Mouse (Mus musculus) kidney, adult 8-10 months (tissue): Measurements from ENCODE around the gene Trpm3.

Experiments
- DNase-seq, 2 experiments: peaks; one replicate each; pipeline ENCODE4 v3.0.0; 2022

Trpm3 gene

GRCm38 (mm10) chr19:22931006-22931405, 792.2 kb downstream of the Trpm3 start:
- DNase-seq, result no peak

DNA sequence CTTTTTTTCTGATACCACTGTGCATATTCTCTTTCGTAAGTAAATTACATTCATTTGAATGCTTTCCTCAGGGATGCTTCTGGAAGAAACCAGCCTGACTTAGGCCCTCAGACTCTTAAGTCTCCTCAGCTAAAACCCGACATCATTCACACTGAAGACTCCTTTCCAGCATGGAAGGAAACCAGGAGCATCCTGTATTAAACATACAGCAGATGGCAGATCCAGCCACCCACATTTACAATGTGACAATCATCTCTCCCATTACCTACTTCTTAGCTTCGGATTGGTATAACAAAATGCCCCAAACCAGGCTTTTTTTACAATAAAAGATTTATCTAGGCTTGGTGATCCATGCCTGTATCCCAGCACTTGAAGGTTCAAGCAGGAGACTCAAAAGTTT, 796.2 kb downstream of the Trpm3 start:
- no peak for DNase-seq

- peak in 1 of 2 experiments; percentile 26 for DNase-seq
Measured at GRCm38 (mm10) chr19:22938848-22939724, 800.2 kb downstream of the Trpm3 start.

- DNase-seq, result no peak
Measured at GRCm38 (mm10) chr19:22939836-22940235, 801.0 kb downstream of the Trpm3 start.

GRCm38 (mm10) chr19:22940487-22940886, 801.6 kb downstream of the Trpm3 start:
- peak; percentile 76 to 79 for DNase-seq

DNA sequence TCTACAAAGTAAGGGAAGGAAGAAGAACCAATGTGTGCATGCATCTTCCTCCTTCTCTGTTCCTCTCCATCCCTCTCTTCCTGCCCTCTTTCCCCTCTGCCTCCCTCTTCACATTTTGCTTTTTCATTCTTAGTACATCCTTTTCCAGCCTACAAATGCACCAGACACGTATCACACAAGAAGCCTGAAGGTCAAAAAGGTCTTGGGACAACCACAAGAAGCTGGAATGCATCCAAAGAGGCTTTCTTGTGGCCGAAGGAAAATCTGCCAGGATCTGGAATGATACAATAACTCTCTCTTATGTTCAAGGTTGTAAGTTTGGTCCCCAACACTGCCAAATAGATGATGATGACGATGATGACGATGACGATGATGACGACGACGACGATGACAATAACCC, 802.1 kb downstream of the Trpm3 start:
- no peak for DNase-seq

DNA sequence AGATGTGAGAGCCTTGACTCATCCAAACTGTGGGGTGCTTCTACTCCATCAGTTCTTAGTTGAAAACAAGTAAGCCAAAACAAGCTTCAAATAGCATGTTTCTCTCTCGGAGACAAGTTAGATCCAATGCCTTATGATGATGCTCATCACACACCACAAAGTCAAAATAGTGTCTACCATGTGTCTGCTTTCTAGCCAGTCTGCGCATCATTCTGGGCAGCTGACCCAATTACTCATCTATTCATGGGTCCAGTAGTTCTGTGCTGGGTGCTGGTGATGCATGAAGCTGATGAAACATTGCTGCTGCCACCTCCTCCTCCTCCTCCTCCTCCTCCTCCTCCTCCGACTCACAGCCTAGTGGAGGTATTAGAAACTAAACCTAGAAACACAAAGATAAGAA, 813.6 kb downstream of the Trpm3 start:
- DNase-seq, result no peak

DNA sequence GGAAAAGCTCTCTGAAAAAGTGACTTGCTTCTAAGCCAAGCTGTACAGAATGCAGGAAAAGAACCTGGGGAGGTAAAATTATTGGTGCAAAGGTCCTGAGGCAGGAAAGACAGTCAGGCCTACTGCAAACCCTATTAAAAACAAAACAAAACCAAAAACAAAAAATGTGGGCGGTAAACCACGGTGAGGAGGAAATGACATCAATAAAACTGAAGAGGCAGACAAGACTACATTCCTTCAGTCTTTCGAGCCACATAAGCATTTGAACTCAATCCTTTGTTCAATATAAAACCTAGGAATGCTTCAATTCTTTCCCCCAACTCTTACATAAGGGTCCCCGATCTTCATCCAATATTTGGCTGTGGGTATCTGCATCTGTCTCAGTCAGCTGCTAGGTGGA, 814.3 kb downstream of the Trpm3 start:
- no peak for DNase-seq

DNA sequence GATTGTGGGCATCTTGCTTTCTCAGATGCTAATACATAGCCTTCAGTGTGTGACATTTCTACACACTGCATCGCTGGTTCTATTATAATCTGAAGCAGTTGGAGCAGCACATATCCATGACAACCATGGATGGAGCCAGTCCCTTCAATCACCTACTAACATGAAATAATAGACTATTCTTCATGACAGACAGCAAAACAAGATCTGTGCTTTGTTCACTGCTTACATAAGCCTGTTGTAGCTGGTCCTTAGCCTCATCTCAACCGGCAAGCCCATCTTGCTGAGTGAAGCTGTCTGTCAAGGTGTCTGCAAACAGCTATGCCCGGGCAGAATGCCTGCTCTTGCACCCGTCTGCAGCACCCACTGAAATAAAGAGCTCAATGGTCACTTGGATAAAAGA, 819.6 kb downstream of the Trpm3 start:
- DNase-seq, result no peak

- DNase-seq, result no peak
Measured at GRCm38 (mm10) chr19:22960450-22961265, 821.8 kb downstream of the Trpm3 start.

DNA sequence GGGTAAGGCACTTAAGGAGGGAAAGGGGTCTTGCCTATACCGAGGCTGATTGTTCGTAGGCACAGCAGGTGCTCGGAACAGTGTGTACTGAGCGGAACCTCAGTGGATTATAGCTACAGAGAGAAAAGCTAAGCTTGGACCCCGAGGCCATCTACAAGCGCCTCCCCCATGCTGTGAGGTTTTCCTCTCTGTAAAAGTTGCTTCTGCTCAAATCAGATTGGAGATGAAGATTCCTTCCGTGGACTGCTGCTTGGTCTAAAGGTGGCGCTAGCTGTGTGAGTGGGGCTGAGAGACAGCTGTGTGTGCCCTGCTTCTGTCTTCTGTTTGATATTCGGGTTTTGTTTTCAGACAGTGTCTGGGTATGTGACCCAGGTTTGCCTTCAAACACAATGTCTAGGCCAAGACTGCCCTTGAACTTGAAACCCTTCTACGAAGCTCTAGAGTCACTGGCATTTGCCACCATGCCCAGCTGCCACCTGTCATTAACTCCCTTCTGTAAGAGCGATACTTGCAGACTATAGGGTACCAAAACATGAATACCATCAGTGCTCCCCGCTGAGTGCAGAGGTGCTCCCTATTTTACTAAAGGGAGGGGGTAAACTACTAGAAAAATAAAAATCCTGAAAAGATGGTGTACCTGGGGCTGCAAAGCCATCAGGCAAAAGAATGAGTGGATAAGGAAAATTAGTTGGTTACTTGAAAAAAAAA, 823.3 kb downstream of the Trpm3 start:
- DNase-seq, result no peak

DNA sequence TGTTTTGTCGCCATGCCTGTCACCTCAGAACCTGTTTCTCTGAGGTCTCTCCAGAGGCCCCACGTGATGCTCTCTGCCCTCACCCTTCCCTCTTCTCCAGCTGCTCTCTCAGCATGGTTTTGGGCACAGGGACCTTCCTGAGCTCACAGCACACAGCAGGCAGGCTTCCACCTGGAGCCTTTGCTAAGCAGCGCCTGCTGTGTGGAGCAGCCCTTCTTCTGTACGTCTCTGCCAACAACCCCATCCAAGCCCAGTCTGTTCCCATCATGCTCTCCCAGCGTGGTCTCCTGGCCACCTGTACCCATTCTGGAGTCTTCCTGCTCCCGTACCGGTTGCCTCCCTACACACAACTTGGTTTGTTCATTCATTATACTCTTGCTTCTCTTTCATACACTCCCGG, 823.9 kb downstream of the Trpm3 start:
- no peak for DNase-seq

GRCm38 (mm10) chr19:22963726-22964398, 825.0 kb downstream of the Trpm3 start:
- DNase-seq, result no peak

GRCm38 (mm10) chr19:22965470-22965869, 826.6 kb downstream of the Trpm3 start:
- DNase-seq, result no peak

DNA sequence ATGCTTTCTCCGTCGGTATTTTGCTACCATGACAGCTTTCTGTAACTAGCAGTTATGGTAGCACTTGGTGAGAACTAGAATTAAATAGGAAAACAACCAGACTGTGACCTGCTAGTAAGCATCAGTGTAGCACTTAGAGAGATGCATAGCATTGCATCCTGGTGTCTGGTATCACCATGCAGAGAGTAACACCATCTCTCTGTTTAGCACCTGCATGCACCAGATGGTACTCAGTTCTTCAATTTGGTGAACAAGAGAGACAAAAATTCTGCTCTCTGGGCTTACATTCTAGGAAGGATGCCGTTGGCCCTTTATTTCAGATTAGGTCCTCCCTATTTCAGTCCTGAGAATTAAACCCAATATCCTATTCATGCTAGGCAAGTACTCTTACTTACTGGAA, 834.4 kb downstream of the Trpm3 start:
- DNase-seq, result no peak

GRCm38 (mm10) chr19:22973727-22974126, 834.9 kb downstream of the Trpm3 start:
- DNase-seq, result no peak

DNA sequence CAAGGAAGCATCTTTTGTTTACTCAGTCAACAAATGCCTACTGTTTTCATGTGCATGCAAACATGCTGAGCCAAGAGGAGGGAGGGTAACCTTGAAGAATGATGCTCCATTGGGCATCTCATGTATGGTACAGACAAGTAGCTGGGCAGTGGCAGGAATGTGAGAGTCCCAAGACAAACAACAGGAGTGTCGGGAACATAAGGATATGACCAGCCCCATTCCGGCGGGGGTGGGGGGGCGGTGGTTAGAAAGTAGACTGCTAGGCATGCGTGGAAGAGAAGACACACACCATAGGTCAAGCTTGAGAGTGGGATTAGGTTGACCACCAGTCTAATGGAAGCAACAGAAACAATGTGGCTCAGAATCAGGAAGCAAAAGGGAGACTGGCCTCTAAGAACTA, 837.0 kb downstream of the Trpm3 start:
- DNase-seq, result no peak

DNA sequence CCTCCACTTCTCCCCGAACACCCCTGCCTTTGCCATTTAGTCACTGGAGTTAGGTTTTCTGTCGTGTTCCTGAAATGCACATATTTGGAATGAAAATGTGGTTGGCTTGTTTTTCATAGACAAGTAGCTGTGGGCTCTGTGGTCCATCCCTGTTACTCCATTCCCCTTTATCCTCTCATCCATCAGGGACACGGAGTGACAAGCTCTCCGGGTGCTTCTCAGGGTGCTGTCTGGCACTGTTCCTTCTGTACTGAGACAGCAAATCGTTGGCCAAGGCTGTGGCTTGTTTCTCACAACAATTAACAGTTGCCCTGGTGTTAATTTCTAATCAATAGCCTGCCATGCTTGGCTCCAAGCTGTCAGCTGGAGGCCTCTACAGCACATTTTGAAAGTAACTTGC, 838.7 kb downstream of the Trpm3 start:
- DNase-seq, result no peak

DNA sequence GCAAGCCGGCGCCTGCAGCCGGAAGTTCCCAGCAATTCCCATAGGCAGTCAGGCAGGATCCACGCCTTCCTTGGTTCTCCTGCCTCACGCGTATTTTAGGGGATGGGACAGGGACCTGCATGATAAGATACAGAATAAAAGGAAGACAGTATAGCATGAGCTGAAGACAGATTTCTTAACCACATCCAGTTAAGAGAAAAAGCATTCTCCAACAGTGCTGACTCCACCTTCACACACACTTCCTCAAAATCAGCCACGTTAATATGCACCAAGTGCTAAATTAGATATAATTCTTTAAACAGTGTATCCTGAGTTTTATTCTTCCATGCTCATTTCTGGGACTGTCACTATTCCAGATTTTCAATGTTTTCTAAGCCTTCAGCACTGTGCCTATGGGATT, 839.9 kb downstream of the Trpm3 start:
- no peak for DNase-seq

- DNase-seq, result no peak
Measured at GRCm38 (mm10) chr19:22979191-22979590, 840.3 kb downstream of the Trpm3 start.

GRCm38 (mm10) chr19:22987914-22988313, 849.1 kb downstream of the Trpm3 start:
- no peak for DNase-seq

DNA sequence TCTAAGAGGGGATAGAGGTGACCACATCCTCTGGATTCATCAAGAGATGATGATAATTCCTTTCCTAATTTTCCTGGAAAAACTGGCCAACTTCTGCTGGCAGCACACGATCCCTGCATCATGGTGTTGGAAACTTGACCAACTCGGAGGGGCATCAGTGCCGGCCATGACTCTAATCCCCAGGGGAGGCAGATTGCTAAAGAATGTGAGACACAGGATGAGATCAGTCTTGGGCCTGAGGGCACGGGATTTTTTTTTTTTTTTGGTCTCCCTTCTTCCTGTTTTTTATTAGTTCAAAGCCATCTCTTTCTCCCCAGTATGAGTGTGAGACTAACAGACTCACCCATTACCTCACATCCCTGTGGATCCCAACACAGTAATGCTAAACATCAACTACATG, 855.1 kb downstream of the Trpm3 start:
- no peak for DNase-seq

DNA sequence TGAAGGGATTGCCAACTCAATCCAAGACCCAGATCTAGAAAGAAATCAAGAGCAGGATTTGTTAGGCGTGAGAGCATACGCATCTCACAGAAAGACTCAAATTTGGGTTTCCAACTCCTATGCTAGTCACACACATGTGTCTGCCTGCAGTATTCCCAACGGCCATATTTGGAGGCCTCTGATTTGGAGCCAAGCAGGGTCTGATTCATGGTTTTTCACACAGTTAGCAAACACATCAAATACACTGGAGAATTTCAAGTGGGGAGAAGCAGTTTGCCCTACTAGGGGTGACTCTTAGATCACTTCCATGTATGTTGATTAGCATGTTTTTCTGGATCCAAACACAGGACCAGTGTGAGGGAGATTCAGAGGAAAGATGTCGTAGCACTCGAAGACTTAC, 855.7 kb downstream of the Trpm3 start:
- no peak for DNase-seq
